Mouse (Mus musculus) lung, adult 2 months (tissue): ENCODE measurements around the gene Pan3. TPM values are rescaled to one million over a fixed set of nuclear protein-coding genes. Genes with fewer than 3 reads are reported as not detected.
A peak's percentile ranks its signal among the peaks of the same experiment; 100 is the strongest.

Experiments used
- DNase-seq: peaks from one replicate; pipeline ENCODE4 v3.0.0; 2022
- H3K4me1 ChIP-seq: fragments of 200-500 bp; 2 replicates; pipeline ENCODE4 v1.6.1; 2011; ENCODE audit warnings: low read length; ENCODE audit not compliant: control insufficient read depth, insufficient read depth
- H3K4me3 ChIP-seq: fragments of 200-500 bp; replicated peaks from 2 replicates; pipeline ENCODE3; 2011; ENCODE audit warnings: low read depth, mild to moderate bottlenecking, control low read depth, low read length; ENCODE audit errors: extremely low read depth
- CTCF ChIP-seq: fragments of 200-500 bp; IDR thresholded peaks from 2 replicates; pipeline ENCODE4 v1.5.1; 2011; ENCODE audit warnings: mild to moderate bottlenecking, low read length, control low read depth; ENCODE audit not compliant: insufficient read depth
- POLR2A ChIP-seq: fragments of 200-500 bp; IDR thresholded peaks from 2 replicates; pipeline ENCODE4 v1.6.1; 2011; ENCODE audit warnings: low read depth, mild to moderate bottlenecking, control low read depth, low read length, borderline replicate concordance; ENCODE audit errors: extremely low read depth
- WGBS: fragments of 180-500 bp; shearing (Covaris S2); methylation state at CpG from one replicate; pipeline ENCODE4 v1.1.7; 2018; 5-methylcytosine and 5-hydroxymethylcytosine counted together
- polyA plus RNA-seq: library from polyadenylated mRNA; depleted of rRNA; stranded (reverse); fragments of >200 nt; gene quantifications from 2 replicates; pipeline ENCODE4 v1.2.3, GENCODE M21; 2012

Gene Pan3
- polyA plus RNA-seq, 1 experiment = 38.0 TPM

DNA sequence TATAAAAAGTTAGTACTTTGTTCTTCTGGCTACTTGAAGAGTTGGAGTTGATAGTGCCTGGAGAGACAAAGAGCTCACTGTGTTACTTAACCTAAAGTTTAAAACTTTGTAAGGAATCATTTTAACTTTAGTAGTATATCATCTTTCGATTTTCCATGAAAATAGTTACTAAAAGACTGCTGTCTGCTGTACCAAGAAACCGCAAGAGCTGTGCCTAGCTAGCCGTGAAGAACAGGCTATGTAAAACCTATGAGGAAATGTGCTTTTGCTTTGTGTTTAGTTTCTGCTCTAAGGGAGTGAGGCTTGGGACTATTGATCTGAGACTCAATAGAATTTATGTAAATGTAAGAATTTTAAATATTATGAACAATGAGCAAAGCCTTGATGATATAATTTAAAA lies 43.9 kb downstream of the Pan3 start:
- H3K4me3 ChIP-seq = no peak overlapping the region
- no peak for DNase-seq
- H3K4me1 ChIP-seq = peaks cover 5% of the 10 kb centered on the region

DNA sequence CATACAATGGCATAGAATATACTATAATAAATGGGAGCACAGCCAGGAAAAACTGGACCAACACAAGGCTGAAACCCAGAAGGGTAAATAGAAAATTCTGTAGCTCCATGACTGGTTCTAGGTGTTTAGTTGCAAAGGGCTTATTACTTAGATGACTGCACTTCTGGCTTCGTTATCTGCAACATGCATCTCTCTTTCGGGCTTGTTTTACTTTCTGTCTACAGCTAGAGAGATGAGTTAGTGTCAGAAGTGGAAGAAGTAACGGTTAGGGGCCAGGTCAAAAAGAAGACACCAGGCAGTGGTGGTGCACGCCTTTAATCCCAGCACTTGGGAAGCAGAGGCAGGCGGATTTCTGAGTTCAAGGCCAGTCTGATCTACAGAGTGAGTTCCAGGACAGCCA lies 46.1 kb downstream of the Pan3 start:
- DNase-seq = no peak
- H3K4me3 ChIP-seq = no peak overlapping the region
- peaks cover 7% of the 10 kb centered on the region for H3K4me1 ChIP-seq
- no peak for TF ChIP-seq POLR2A
- TF ChIP-seq CTCF = no peak
- 91% methylated on average over 5 of the region's 5 CpGs for WGBS

More for the DNA sequence above, 43.9 kb downstream of the Pan3 start:
- TF ChIP-seq CTCF (no peak), POLR2A (no peak)
- WGBS = 80% methylated on average over 3 of the region's 3 CpGs

DNA sequence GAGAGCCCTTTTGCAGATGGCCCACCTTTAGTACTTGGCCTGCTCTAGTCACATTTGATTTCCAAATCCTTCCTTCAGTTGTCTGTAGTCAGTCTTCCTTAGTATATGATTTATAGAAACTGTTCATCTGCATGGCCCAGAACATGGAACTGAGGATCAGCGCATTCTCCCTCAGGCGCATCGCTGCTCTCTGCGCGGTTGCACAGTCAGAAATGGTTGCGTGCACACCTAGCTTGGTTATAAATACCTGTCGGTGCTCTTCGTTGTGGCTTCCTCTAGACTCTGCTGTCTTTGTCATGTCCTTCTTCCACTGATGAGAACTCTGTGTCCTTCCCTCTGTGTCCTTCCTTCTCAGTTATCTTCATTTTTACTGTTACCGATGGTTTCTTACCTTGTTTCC lies 47.1 kb downstream of the Pan3 start:
- DNase-seq = no peak
- TF ChIP-seq CTCF = no peak
- TF ChIP-seq POLR2A = no peak
- 87% methylated on average over 9 of the region's 9 CpGs for WGBS
- H3K4me3 ChIP-seq = no peak overlapping the region
- peaks cover 7% of the 10 kb centered on the region for H3K4me1 ChIP-seq

DNA sequence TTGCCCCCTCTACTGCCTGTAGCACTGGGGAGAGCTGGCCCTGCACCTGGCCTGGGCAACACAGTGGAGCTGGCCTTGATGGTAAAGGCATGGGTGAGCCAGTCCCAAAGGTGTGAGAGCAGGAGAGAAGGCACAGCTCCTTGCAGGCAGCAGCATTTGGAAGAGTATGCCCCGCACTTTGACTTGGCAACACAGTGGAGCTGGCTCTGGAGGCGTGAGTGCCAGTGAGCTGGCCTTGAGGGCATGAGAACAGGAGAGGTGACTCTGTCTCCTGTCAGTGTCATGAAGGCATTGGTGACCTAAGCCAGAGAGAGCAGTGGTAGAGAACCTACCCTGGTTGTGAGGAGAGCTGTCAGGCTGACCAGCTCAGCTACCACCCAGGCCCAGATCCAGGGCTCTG lies 49.4 kb downstream of the Pan3 start:
- WGBS = 92% methylated on average over 2 of the region's 2 CpGs
- Histone ChIP-seq H3K4me1 (peaks cover 9% of the 10 kb centered on the region), H3K4me3 (no peak overlapping the region)
- TF ChIP-seq POLR2A (no peak), CTCF (no peak)
- DNase-seq = no peak

DNA sequence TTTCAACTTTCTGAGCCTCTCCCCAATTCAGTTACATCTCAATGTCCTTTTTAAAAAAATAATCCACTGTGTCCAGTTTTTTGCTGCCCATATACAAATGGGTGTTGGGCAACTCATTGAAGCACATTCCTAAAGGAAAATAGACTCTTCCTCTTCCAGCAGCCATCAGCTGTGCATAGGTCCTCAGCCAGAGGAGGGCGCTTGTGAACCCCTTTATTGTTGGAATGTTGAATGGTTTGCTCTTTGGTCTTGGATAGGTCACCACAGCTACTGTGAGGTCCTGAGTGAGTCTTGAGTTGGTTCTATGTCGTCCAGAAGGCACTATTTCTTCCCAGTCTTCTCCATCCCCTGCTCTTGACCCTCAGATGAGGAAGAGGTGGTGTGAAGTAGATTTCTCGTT lies 54.2 kb downstream of the Pan3 start:
- TF ChIP-seq CTCF (peak; percentile 53), POLR2A (no peak)
- Histone ChIP-seq H3K4me3 (no peak overlapping the region), H3K4me1 (peaks cover 9% of the 10 kb centered on the region)
- DNase-seq = no peak
- 62% methylated on average over 3 of the region's 3 CpGs for WGBS

DNA sequence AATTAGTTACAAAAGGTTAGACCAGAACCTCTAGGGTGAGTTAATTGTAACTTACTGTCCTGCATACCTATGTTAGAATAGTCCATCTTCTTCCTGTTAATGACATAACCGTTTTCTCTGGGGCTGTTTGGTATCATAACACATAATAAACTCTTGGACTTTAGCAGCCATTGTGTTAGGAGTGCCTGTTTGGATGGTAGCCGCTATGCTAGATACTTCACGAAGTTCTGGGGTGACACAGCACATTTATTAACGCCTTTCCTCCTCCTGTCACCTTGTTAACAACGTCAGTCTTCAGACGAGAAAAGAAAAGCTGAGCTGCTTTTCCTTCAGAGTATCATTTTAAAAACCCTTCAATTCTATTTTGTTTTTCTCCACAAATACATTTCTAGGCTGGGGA lies 59.3 kb downstream of the Pan3 start:
- Histone ChIP-seq H3K4me1 (peaks cover 10% of the 10 kb centered on the region), H3K4me3 (no peak overlapping the region)
- TF ChIP-seq POLR2A (no peak), CTCF (no peak)
- no peak for DNase-seq
- 54% methylated on average over 6 of the region's 6 CpGs for whole genome bisulfite sequencing

DNA sequence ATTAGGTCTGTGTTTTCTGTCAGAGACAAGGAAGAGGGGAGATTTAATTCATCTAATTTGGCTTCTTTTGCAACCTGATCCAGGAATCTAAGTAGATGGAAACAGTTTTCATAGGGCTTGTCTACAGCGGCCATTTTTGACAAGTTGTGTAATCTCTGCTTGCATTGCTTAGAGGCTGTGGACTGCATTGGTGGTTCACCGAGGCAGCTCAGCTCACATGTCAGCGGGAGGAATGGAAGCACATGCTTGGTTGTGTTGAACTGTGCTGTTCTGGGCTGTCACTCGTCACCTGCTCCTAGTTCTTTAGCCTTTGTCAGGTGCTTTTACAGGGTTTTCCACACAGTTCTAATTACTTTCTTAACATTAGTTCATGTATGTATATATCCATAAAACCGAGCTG lies 60.9 kb downstream of the Pan3 start:
- no peak for DNase-seq
- Histone ChIP-seq H3K4me1 (peaks cover 10% of the 10 kb centered on the region), H3K4me3 (no peak overlapping the region)
- WGBS = 89% methylated on average over 5 of the region's 5 CpGs
- TF ChIP-seq POLR2A (no peak), CTCF (no peak)

DNA sequence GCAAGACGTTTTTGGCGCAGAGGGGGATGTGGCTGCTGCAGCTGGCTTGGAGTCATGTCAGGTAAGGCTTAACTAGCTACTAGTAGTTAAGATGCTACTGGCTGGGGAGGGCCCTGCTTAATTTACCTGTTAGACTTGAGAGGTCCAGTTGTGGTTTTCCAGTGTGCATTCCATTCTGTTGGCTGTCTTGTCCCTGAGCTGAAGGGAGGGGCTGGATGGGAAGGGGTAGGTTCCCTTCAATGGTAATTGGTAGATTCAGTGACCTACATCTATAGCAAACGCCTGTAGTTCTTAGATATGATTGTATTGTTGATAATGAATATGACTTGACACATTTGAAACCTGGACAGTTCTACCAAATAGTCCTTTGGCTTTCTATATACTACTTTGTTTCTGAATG lies 62.5 kb downstream of the Pan3 start:
- WGBS = 66% methylated on average over 3 of the region's 3 CpGs
- Histone ChIP-seq H3K4me1 (peaks cover 12% of the 10 kb centered on the region), H3K4me3 (no peak overlapping the region)
- DNase-seq = no peak
- TF ChIP-seq POLR2A (no peak), CTCF (no peak)

DNA sequence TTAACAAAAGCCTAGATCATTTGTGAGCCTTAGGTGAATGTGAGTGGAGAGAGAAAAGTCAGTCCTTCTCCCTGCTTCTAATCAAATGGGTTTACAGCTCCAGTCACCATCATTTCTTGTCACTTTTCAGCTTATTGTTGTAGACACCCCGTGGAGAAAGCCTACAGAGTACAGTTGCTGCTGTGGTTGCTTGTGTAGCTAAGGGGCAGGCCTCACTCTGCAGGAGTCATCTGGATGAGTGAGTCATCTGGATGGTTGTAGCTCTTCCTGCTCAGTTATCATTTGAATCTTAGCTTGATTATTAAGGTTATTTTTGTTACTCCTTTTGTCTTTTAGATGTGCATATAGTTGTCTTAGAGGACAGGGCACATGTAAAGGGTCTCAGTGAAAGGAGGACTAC lies 63.2 kb downstream of the Pan3 start:
- Histone ChIP-seq H3K4me1 (peaks cover 12% of the 10 kb centered on the region), H3K4me3 (no peak overlapping the region)
- no peak for DNase-seq
- 45% methylated on average over 1 of the region's 1 CpGs for WGBS
- TF ChIP-seq POLR2A (no peak), CTCF (no peak)

DNA sequence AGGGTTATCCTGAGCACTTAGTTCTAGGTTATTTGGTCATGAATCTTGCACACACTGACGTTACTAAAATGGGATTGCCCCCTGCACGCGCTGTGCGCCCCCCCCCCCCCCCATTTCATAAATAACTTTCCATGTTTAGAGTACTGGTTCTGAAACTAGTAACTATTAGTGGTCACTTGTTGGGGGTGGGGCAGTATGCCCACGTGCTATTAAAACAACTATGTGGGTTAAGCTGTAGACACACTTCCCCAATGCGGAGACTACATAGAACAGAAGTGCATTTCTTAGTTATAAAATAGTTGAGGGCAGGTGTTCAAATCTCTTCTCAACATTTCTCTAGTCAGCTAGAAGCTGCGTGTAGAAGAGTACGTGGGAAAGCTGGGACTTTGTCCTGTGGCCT lies 63.7 kb downstream of the Pan3 start:
- no peak for DNase-seq
- Histone ChIP-seq H3K4me1 (peaks cover 12% of the 10 kb centered on the region), H3K4me3 (no peak overlapping the region)
- TF ChIP-seq POLR2A (no peak), CTCF (no peak)
- WGBS = 78% methylated on average over 8 of the region's 8 CpGs

DNA sequence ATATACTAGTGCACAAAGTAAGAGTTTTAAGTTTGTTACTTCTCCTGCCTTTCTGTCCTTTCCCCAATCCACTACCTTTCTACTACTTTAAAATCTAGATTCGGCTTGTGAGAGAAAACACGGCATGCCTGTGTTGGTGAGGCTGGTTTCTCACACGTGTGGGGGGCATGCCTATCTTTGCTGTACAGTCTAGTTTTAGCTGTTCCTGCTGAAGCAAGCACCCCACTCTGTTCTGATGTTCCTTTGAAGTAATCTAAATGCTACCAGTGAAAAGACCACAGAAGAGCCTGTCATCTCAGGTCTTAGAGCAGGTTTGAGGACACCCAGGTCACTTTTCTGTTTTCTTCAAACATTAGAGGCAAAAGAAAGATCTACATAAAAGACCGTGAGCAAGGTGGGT lies 64.4 kb downstream of the Pan3 start:
- Histone ChIP-seq H3K4me1 (peaks cover 12% of the 10 kb centered on the region), H3K4me3 (no peak overlapping the region)
- TF ChIP-seq POLR2A (no peak), CTCF (no peak)
- no peak for DNase-seq
- 73% methylated on average over 4 of the region's 4 CpGs for WGBS
